Mouse (Mus musculus): ENCODE results near the gene Snx6. TPM values are rescaled to one million over a fixed set of nuclear protein-coding genes. Genes with fewer than 3 reads are reported as not detected.
"Not testable (repeated sequence)": the region's sequence is repeated elsewhere in the genome, so short reads cannot be mapped to it uniquely, and the experiment has no call there.

Snx6 gene
- polyA plus RNA-seq, 1 experiment from 2014 or later: 194 TPM

- H3K27ac ChIP-seq: no peak overlapping the region
These were observed 4.0 kb downstream of the Snx6 start for GRCm38 (mm10) chr12:54791465-54791864.

GRCm38 (mm10) chr12:54789346-54790143, 6.0 kb downstream of the Snx6 start:
- H3K4me1 ChIP-seq: peaks cover 46% of the 10 kb centered on the region
- peaks cover 24% of the 10 kb centered on the region for H3K36me3 ChIP-seq
- H3K27ac ChIP-seq: peak overlapping the region; percentile 59; the same call in 1 of the 2 replicates
- 0 out of 2 replicates have a peak overlapping the region, but pooled peaks have one; percentile 35 for H3K9ac ChIP-seq
- ATAC-seq (ENCODE audit: low FRiP score, low read depth): peak; percentile 81
- 9% methylated on average over 11 of the region's 11 CpGs for WGBS
- H3K4me3 ChIP-seq: no peak overlapping the region
- peak overlapping the region; percentile 44 for H3K4me2 ChIP-seq (replicated peaks)
- no peaks in the 10 kb centered on the region for H3K27me3 ChIP-seq
- H3K9me3 ChIP-seq: no peaks in the 10 kb centered on the region

More at GRCm38 (mm10) chr12:54791465-54791864, 4.0 kb downstream of the Snx6 start:
- Histone ChIP-seq H3K9me3 (no peaks in the 10 kb centered on the region), H3K4me1 (peaks cover 46% of the 10 kb centered on the region), H3K4me2 (replicated peaks) (no peak overlapping the region), H3K9ac (0 out of 2 replicates have a peak overlapping the region, but pooled peaks have one; percentile 25), H3K27me3 (no peaks in the 10 kb centered on the region), H3K36me3 (peaks cover 21% of the 10 kb centered on the region), H3K4me3 (no peak overlapping the region)
- 83% methylated on average over 8 of the region's 8 CpGs for WGBS
- no peak for ATAC-seq (ENCODE audit: low FRiP score, low read depth)

GRCm38 (mm10) chr12:54763624-54764023, 31.9 kb downstream of the Snx6 start:
- Histone ChIP-seq H3K27ac (no peak overlapping the region), H3K36me3 (peaks cover 85% of the 10 kb centered on the region), H3K9ac (no peak overlapping the region), H3K4me2 (replicated peaks) (no peak overlapping the region), H3K4me1 (no peaks in the 10 kb centered on the region), H3K27me3 (no peaks in the 10 kb centered on the region), H3K9me3 (no peaks in the 10 kb centered on the region), H3K4me3 (no peak overlapping the region)
- ATAC-seq (ENCODE audit: low FRiP score, low read depth): no peak
- 83% methylated on average over 12 of the region's 12 CpGs for WGBS

GRCm38 (mm10) chr12:54760676-54761075, 34.8 kb downstream of the Snx6 start:
- Histone ChIP-seq H3K27me3 (no peaks in the 10 kb centered on the region), H3K4me2 (replicated peaks) (no peak overlapping the region), H3K27ac (no peak overlapping the region), H3K36me3 (peaks cover 84% of the 10 kb centered on the region), H3K4me1 (no peaks in the 10 kb centered on the region), H3K9me3 (no peaks in the 10 kb centered on the region), H3K9ac (no peak overlapping the region), H3K4me3 (no peak overlapping the region)
- WGBS: 91% methylated on average over 1 of the region's 1 CpGs
- ATAC-seq (ENCODE audit: low FRiP score, low read depth): no peak

- ATAC-seq (ENCODE audit: low FRiP score, low read depth): no peak
- no peak overlapping the region for H3K4me2 ChIP-seq (replicated peaks)
- H3K4me1 ChIP-seq: no peaks in the 10 kb centered on the region
- no peaks in the 10 kb centered on the region for H3K27me3 ChIP-seq
- no peak overlapping the region for H3K27ac ChIP-seq
- no peaks in the 10 kb centered on the region for H3K9me3 ChIP-seq
- 96% methylated on average over 2 of the region's 2 CpGs for WGBS
- H3K36me3 ChIP-seq: peaks cover 81% of the 10 kb centered on the region
- no peak overlapping the region for H3K4me3 ChIP-seq
- no peak overlapping the region for H3K9ac ChIP-seq
These were observed 36.7 kb downstream of the Snx6 start for GRCm38 (mm10) chr12:54758846-54759245.

GRCm38 (mm10) chr12:54748647-54749046, 46.9 kb downstream of the Snx6 start:
- H3K9ac ChIP-seq: no peak overlapping the region
- H3K4me2 ChIP-seq (replicated peaks): no peak overlapping the region
- ATAC-seq (ENCODE audit: low FRiP score, low read depth): no peak
- WGBS: 95% methylated on average over 8 of the region's 8 CpGs
- H3K27ac ChIP-seq: no peak overlapping the region
- H3K27me3 ChIP-seq: no peaks in the 10 kb centered on the region
- H3K9me3 ChIP-seq: no peaks in the 10 kb centered on the region
- H3K4me3 ChIP-seq: no peak overlapping the region
- H3K36me3 ChIP-seq: peaks cover 76% of the 10 kb centered on the region
- no peaks in the 10 kb centered on the region for H3K4me1 ChIP-seq

GRCm38 (mm10) chr12:54738661-54739243, 56.8 kb downstream of the Snx6 start:
- not testable (repeated sequence) for H3K36me3 ChIP-seq, H3K27me3 ChIP-seq, H3K4me1 ChIP-seq, H3K9me3 ChIP-seq, H3K27ac ChIP-seq, H3K9ac ChIP-seq, H3K4me3 ChIP-seq
- peak; percentile 51 for ATAC-seq (ENCODE audit: low FRiP score, low read depth)
- WGBS: under 1% methylated on average over 11 of the region's 33 CpGs
- 0 out of 2 replicates have a peak overlapping the region, but pooled peaks have one; percentile 31 for H3K4me2 ChIP-seq (replicated peaks)

GRCm38 (mm10) chr12:54737891-54738660, 57.4 kb downstream of the Snx6 start:
- H3K4me3 ChIP-seq; H3K9me3 ChIP-seq; H3K4me2 ChIP-seq (replicated peaks); H3K27me3 ChIP-seq; H3K9ac ChIP-seq; H3K36me3 ChIP-seq; H3K27ac ChIP-seq; H3K4me1 ChIP-seq: not testable (repeated sequence)
- WGBS: no CpG with 5 or more reads among the region's 21 CpGs
- ATAC-seq (ENCODE audit: low FRiP score, low read depth): peak; percentile 88

- not testable (repeated sequence) for H3K4me1 ChIP-seq; H3K9ac ChIP-seq; H3K27me3 ChIP-seq; H3K4me2 ChIP-seq (replicated peaks); H3K9me3 ChIP-seq; H3K4me3 ChIP-seq; H3K36me3 ChIP-seq; H3K27ac ChIP-seq
- peak; percentile 46 for ATAC-seq (ENCODE audit: low FRiP score, low read depth)
- 1% methylated on average over 8 of the region's 49 CpGs for whole genome bisulfite sequencing
These were observed 61.0 kb downstream of the Snx6 start for GRCm38 (mm10) chr12:54734307-54735131.

GRCm38 (mm10) chr12:54729140-54730059, 66.1 kb downstream of the Snx6 start:
- peak; percentile 93 for ATAC-seq (ENCODE audit: low FRiP score, low read depth)
- H3K27me3 ChIP-seq; H3K36me3 ChIP-seq; H3K9me3 ChIP-seq; H3K4me1 ChIP-seq; H3K27ac ChIP-seq; H3K9ac ChIP-seq; H3K4me3 ChIP-seq; H3K4me2 ChIP-seq (replicated peaks): not testable (repeated sequence)
- no CpG with 5 or more reads among the region's 56 CpGs for WGBS

All from limb, embryonic 13.5 days (tissue).